Mouse (Mus musculus) CH12.LX (cell line): ENCODE results near the gene Gm28729. TPM values are rescaled to one million over a fixed set of nuclear protein-coding genes. Genes with fewer than 3 reads are reported as not detected.

Experiments used
- DNase-seq: peaks from one replicate; pipeline ENCODE4 v3.0.0-alpha.2; 2013; ENCODE audit errors: extremely low read depth
- H3K27ac ChIP-seq: 2 replicates; pipeline ENCODE4 v1.5.1; 2012; ENCODE audit warnings: low read depth, mild to moderate bottlenecking, control low read depth, moderate library complexity; ENCODE audit not compliant: insufficient read depth
- H3K27me3 ChIP-seq: replicated peaks from 2 replicates; pipeline ENCODE3; 2012; ENCODE audit warnings: inconsistent platforms
- H3K36me3 ChIP-seq, 2 experiments: replicated peaks in 1 of 2; 2 replicates each; pipeline versions ENCODE3 to v1.6.1; 2012; ENCODE audit warnings: inconsistent platforms in 1 of 2, low read length in 1 of 2, mild to moderate bottlenecking in 1 of 2, mixed read lengths in 1 of 2, moderate library complexity in 1 of 2; ENCODE audit not compliant: control insufficient read depth in 1 of 2, insufficient read depth in 1 of 2
- H3K4me1 ChIP-seq, 2 experiments: 2 replicates each; pipeline ENCODE4 v1.6.1; 2012; ENCODE audit warnings: inconsistent platforms in 1 of 2, moderate library complexity in 1 of 2; ENCODE audit not compliant: insufficient read depth in 2 of 2, control insufficient read depth in 1 of 2
- H3K4me2 ChIP-seq: 2 replicates; pipeline ENCODE4 v1.6.1; 2012; ENCODE audit warnings: low read depth, mild to moderate bottlenecking, control low read depth; ENCODE audit not compliant: poor library complexity, insufficient read depth, severe bottlenecking
- H3K4me3 ChIP-seq, 3 experiments: fragments of 150-350 bp in 1 of 3; sonication (generic) in 1 of 3; replicated peaks in 1 of 3; 2 replicates each; pipeline versions ENCODE3 to v1.5.1; 2011 to 2012; ENCODE audit warnings: low read depth in 2 of 3, low read length in 2 of 3, mild to moderate bottlenecking in 2 of 3, moderate library complexity in 2 of 3, control low read depth in 1 of 3, improper control_type of control experiment in 1 of 3, inconsistent platforms in 1 of 3, mixed read lengths in 1 of 3; ENCODE audit not compliant: poor library complexity in 1 of 3
- H3K79me2 ChIP-seq: replicated peaks from 2 replicates; pipeline ENCODE4 v1.6.1; 2012; ENCODE audit warnings: mild to moderate bottlenecking, moderate library complexity; ENCODE audit not compliant: control insufficient read depth, poor library complexity, insufficient read depth, severe bottlenecking; ENCODE audit errors: extremely low read depth
- H3K9ac ChIP-seq: 2 replicates; pipeline ENCODE4 v1.6.1; 2012; ENCODE audit warnings: low read depth, mild to moderate bottlenecking, control low read depth, moderate library complexity; ENCODE audit not compliant: insufficient read depth
- H3K9me3 ChIP-seq: replicated peaks from 2 replicates; pipeline ENCODE3; 2012; ENCODE audit warnings: low read length, inconsistent platforms, mixed read lengths
- BHLHE40 ChIP-seq: IDR thresholded peaks from 2 replicates; pipeline ENCODE4 v1.6.1; 2011; ENCODE audit warnings: mild to moderate bottlenecking, low read depth, low read length, improper control_type of control experiment
- CHD2 ChIP-seq: IDR thresholded peaks from 2 replicates; pipeline ENCODE4 v1.6.1; 2011; ENCODE audit warnings: low read length, improper control_type of control experiment
- E2F4 ChIP-seq: IDR thresholded peaks from 2 replicates; pipeline ENCODE4 v1.6.1; 2011; ENCODE audit warnings: low read depth, low read length, improper control_type of control experiment; ENCODE audit not compliant: insufficient replicate concordance
- ETS1 ChIP-seq: conservative IDR thresholded peaks from 2 replicates; pipeline ENCODE4 v1.6.1; 2012; ENCODE audit warnings: low read depth, mild to moderate bottlenecking, inconsistent platforms, low read length, improper control_type of control experiment, moderate library complexity
- JUN ChIP-seq: IDR thresholded peaks from 2 replicates; pipeline ENCODE4 v1.6.1; 2011; ENCODE audit warnings: low read depth, mild to moderate bottlenecking, low read length, improper control_type of control experiment, moderate library complexity; ENCODE audit not compliant: insufficient read depth
- JUND ChIP-seq: conservative IDR thresholded peaks from 2 replicates; pipeline ENCODE4 v1.6.1; 2011; ENCODE audit warnings: low read depth, low read length, improper control_type of control experiment
- MAFK ChIP-seq: IDR thresholded peaks from 2 replicates; pipeline ENCODE4 v1.6.1; 2011; ENCODE audit warnings: low read length, improper control_type of control experiment; ENCODE audit not compliant: insufficient replicate concordance
- MAZ ChIP-seq: IDR thresholded peaks from 2 replicates; pipeline ENCODE4 v1.6.1; 2012; ENCODE audit warnings: low read depth, mild to moderate bottlenecking, inconsistent platforms, low read length, improper control_type of control experiment, moderate library complexity
- MEF2A ChIP-seq: IDR thresholded peaks from 2 replicates; pipeline ENCODE4 v1.6.1; 2014; ENCODE audit warnings: low read depth, mild to moderate bottlenecking, inconsistent platforms, low read length, improper control_type of control experiment, borderline replicate concordance
- PAX5 ChIP-seq: IDR thresholded peaks from 2 replicates; pipeline ENCODE4 v1.6.1; 2012; ENCODE audit warnings: low read length, inconsistent platforms, mixed read lengths
- POLR2A ChIP-seq: IDR thresholded peaks from 2 replicates; pipeline ENCODE4 v1.6.1; 2011; ENCODE audit warnings: low read depth, mild to moderate bottlenecking, improper control_type of control experiment, low read length
- POLR2AphosphoS2 ChIP-seq: IDR thresholded peaks from 2 replicates; pipeline ENCODE4 v1.6.1; 2011; ENCODE audit warnings: low read depth, low read length, improper control_type of control experiment
- RCOR1 ChIP-seq: conservative IDR thresholded peaks from 2 replicates; pipeline ENCODE4 v1.6.1; 2012; ENCODE audit warnings: low read depth, mild to moderate bottlenecking, inconsistent platforms, low read length, improper control_type of control experiment
- USF1 ChIP-seq: IDR thresholded peaks from 2 replicates; pipeline ENCODE4 v1.6.1; 2014; ENCODE audit warnings: low read depth, mild to moderate bottlenecking, inconsistent platforms, low read length, improper control_type of control experiment
- ZKSCAN1 ChIP-seq: IDR thresholded peaks from 2 replicates; pipeline ENCODE4 v1.6.1; 2012; ENCODE audit warnings: low read depth, inconsistent platforms, low read length, improper control_type of control experiment, borderline replicate concordance
- ZMIZ1 ChIP-seq: IDR thresholded peaks from 2 replicates; pipeline ENCODE4 v1.6.1; 2012; ENCODE audit warnings: low read depth, mild to moderate bottlenecking, inconsistent platforms, low read length, improper control_type of control experiment
- ZNF384 ChIP-seq: IDR thresholded peaks from 2 replicates; pipeline ENCODE4 v1.6.1; 2012; ENCODE audit warnings: low read depth, low read length, improper control_type of control experiment, inconsistent platforms
- dilution Hi-C: fragments of 300-500 bp; cut with MboI; formaldehyde crosslinking; loops from 2 replicates; pipeline ENCODE4 v1.14.3; 2020; ENCODE audit warnings: low sequenced_read_pairs; ENCODE audit not compliant: extremely low pct_unique_long_range_greater_than_20kb, extremely low pct_ligation_motif_present
- in situ Hi-C: fragments of 300-500 bp; cut with MboI; formaldehyde crosslinking; loops from 3 replicates; pipeline ENCODE4 v1.14.3; 2019; ENCODE audit warnings: low sequenced_read_pairs, low pct_ligation_motif_present, low pct_unique_long_range_greater_than_20kb, mixed read lengths
- polyA plus RNA-seq: library from polyadenylated mRNA; unstranded; fragments of >175 nt; gene quantifications from 2 replicates; pipeline ENCODE4 v1.2.1, GENCODE M21; 2012; ENCODE audit warnings: low read depth; ENCODE audit not compliant: insufficient read length
- total RNA-seq, 2 experiments: library from RNA; depleted of rRNA; stranded (reverse); fragments of 300-350 nt in 1 of 2; fragments of >200 nt in 1 of 2; gene quantifications; 2 replicates each; pipeline ENCODE4 v1.2.3; 2012 to 2014

Gene Gm28729
- total and polyA plus RNA-seq, 3 experiments: not detected

DNA sequence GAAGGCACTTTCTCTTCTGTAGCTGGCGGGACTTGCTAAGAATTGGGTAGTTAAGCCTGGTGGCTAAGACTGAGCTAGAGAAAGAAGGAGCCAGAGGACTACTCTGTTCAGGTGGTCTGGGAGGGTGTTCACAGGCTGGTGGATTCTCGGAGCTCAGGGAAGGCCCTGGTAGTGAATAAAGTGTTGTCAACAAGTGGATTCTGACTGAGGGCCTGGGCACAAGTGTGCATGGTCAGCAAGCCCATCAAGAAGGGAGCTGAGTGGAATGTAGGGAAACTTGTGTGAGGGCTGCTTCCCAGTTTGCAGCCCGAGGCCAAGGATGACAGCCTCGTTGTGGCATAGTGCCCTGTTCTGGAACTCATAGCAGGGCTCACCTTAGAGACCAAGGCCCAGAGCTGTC is 9.2 kb upstream of the Gm28729 start:
- no peak overlapping the region for H3K9ac ChIP-seq
- H3K9me3 ChIP-seq: no peaks in the 10 kb centered on the region
- H3K36me3 ChIP-seq: peaks cover 2 to 10% of the 10 kb centered on the region in 2 experiments
- no peaks in the 10 kb centered on the region for H3K79me2 ChIP-seq
- in situ Hi-C loops: no loop called here
- TF ChIP-seq POLR2A (no peak), E2F4 (no peak), MAFK (no peak)
- H3K4me3 ChIP-seq: no peak overlapping the region
- DNase-seq: no peak
- no peaks in the 10 kb centered on the region; a peak in 1 of 4 replicates for H3K4me1 ChIP-seq
- dilution Hi-C loops: no loop called here
- H3K4me2 ChIP-seq: no peak overlapping the region
- H3K27ac ChIP-seq: no peak overlapping the region
- no peaks in the 10 kb centered on the region for H3K27me3 ChIP-seq

GRCm38 (mm10) chr9:96533476-96533875 is 8.4 kb upstream of the Gm28729 start:
- dilution Hi-C loops: no loop called here
- TF ChIP-seq POLR2A (no peak), POLR2AphosphoS2 (no peak), PAX5 (no peak), ETS1 (no peak), RCOR1 (no peak), MAZ (no peak), USF1 (no peak), ZNF384 (no peak), MEF2A (no peak), ZKSCAN1 (no peak), BHLHE40 (no peak), MAFK (no peak), ZMIZ1 (no peak), CHD2 (no peak), E2F4 (no peak), JUN (no peak), JUND (no peak)
- TF ChIP-seq, all 38 proteins: peak for 0
- no peak overlapping the region for H3K4me3 ChIP-seq
- H3K36me3 ChIP-seq: peaks cover 0 to 6% of the 10 kb centered on the region in 2 experiments
- in situ Hi-C loops: no loop called here
- H3K9ac ChIP-seq: no peak overlapping the region
- H3K4me1 ChIP-seq: no peaks in the 10 kb centered on the region; a peak in 1 of 4 replicates
- H3K27me3 ChIP-seq: no peaks in the 10 kb centered on the region
- no peak overlapping the region for H3K4me2 ChIP-seq
- no peak overlapping the region for H3K27ac ChIP-seq
- H3K9me3 ChIP-seq: no peaks in the 10 kb centered on the region
- DNase-seq: no peak
- H3K79me2 ChIP-seq: no peaks in the 10 kb centered on the region
